ENCODE assay signal across 26 mouse cellular contexts in the genomic region with DNA sequence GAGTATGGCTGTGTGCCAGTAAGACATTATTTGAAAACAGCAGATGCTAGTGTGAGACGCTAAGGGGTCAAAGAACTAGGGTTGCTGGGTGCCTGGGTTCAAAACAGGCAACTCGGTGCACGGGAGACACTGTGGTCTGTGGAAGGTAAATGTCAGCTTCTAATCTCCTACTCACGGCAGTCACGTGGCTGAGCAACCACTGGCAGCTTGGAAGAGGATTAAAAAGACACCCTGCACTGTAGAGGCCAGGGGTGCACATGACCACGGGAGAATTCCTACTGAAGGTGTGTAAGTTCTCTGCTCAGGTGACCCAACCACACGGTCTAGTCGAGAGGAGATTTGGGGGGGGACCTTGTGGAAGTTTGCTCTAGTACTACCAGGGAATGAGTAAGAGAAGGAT. TPM values are rescaled to one million over a fixed set of nuclear protein-coding genes. Genes with fewer than 3 reads are reported as not detected.
A peak's percentile ranks its signal among the peaks of the same experiment; 100 is the strongest.
DNase-seq lines count a peak whose midpoint lies in the region; ATAC-seq and TF ChIP-seq lines count a peak whose summit lies in the region.
"Had no signal": no experiment of that assay in that cellular context is flagged by ENCODE, and none has a peak within 500 bp of the region (broad histone marks: within the 10 kb centered on the region; RNA-seq: fewer than 3 reads in every experiment).

No protein-coding gene starts in this region.

- WGBS in heart, embryonic 13.5 days: 35% methylated on average over 8 of the region's 8 CpGs
- WGBS in heart, embryonic 16.5 days: 31% methylated on average over 8 of the region's 8 CpGs
- 30% methylated on average over 8 of the region's 8 CpGs for WGBS in kidney, adult 2 months

- TF ChIP-seq CTCF in kidney, adult 2 months (conservative IDR thresholded peaks at IDR 0.05; ENCODE audit: insufficient read depth, insufficient read length, low read depth, low read length): no peak

- no peak overlapping the region for H3K4me3 ChIP-seq in heart, embryonic 13.5 days
- no peak overlapping the region for H3K4me3 ChIP-seq in heart, embryonic 16.5 days (ENCODE audit: low read length)
- H3K4me3 ChIP-seq in kidney, adult 2 months (ENCODE audit: insufficient read depth, low read depth, low read length): no peak overlapping the region
- H3K4me3 ChIP-seq: embryonic facial prominence, embryonic 10.5 days; embryonic facial prominence, embryonic 13.5 days; erythroblast, embryonic 14.5 days; forebrain, embryonic 12.5 days; forebrain, embryonic 15.5 days; hindbrain, embryonic 12.5 days; hindbrain, embryonic 15.5 days had no signal

- H3K4me1 ChIP-seq in heart, embryonic 13.5 days: peaks cover 17% of the 10 kb centered on the region
- peaks cover 6% of the 10 kb centered on the region; the same call in 1 of the 2 replicates for H3K4me1 ChIP-seq in heart, embryonic 16.5 days (ENCODE audit: control insufficient read depth, insufficient read depth, low read length)
- H3K4me1 ChIP-seq in kidney, adult 2 months (ENCODE audit: control insufficient read depth, insufficient read depth, low read length): peaks cover 13% of the 10 kb centered on the region; the same call in 1 of the 2 replicates

- H3K27ac ChIP-seq in heart, embryonic 13.5 days (replicated peaks): no peak overlapping the region
- no peak overlapping the region for H3K27ac ChIP-seq in heart, embryonic 16.5 days (ENCODE audit: low read length)
- no peak overlapping the region for H3K27ac ChIP-seq in kidney, adult 2 months (ENCODE audit: insufficient read depth, low read depth, low read length)
- H3K27ac ChIP-seq: embryonic facial prominence, embryonic 10.5 days; embryonic facial prominence, embryonic 13.5 days; forebrain, embryonic 12.5 days; forebrain, embryonic 15.5 days; hindbrain, embryonic 12.5 days; hindbrain, embryonic 15.5 days had no signal

- H3K27me3 ChIP-seq in heart, embryonic 13.5 days (replicated peaks): no peaks in the 10 kb centered on the region
- H3K27me3 ChIP-seq in heart, embryonic 16.5 days (ENCODE audit: control insufficient read depth, insufficient read depth, low read length): no peaks in the 10 kb centered on the region
- no peaks in the 10 kb centered on the region for H3K27me3 ChIP-seq in kidney, adult 2 months (replicated peaks; ENCODE audit: control insufficient read depth, insufficient read depth, low read length)
- H3K27me3 ChIP-seq: embryonic facial prominence, embryonic 13.5 days; forebrain, embryonic 12.5 days; forebrain, embryonic 15.5 days; hindbrain, embryonic 12.5 days; hindbrain, embryonic 15.5 days had no signal

- H3K9ac ChIP-seq in heart, embryonic 13.5 days: 0 out of 2 replicates have a peak overlapping the region, but pooled peaks have one; percentile 20
- H3K9ac ChIP-seq in heart, embryonic 16.5 days (ENCODE audit: low read length): no peak overlapping the region
- H3K9ac ChIP-seq: embryonic facial prominence, embryonic 13.5 days; forebrain, embryonic 12.5 days; forebrain, embryonic 15.5 days; hindbrain, embryonic 12.5 days; hindbrain, embryonic 15.5 days had no signal

- no peaks in the 10 kb centered on the region for H3K9me3 ChIP-seq in heart, embryonic 13.5 days
- no peaks in the 10 kb centered on the region for H3K9me3 ChIP-seq in heart, embryonic 16.5 days (replicated peaks; ENCODE audit: control insufficient read depth, low read length)
- H3K9me3 ChIP-seq: embryonic facial prominence, embryonic 10.5 days; embryonic facial prominence, embryonic 13.5 days; forebrain, embryonic 12.5 days; forebrain, embryonic 15.5 days; hindbrain, embryonic 12.5 days; hindbrain, embryonic 15.5 days had no signal

- ATAC-seq in heart, embryonic 13.5 days (ENCODE audit: extremely low read depth, insufficient number of reproducible peaks, low FRiP score, low TSS enrichment): no peak
- peak; percentile 46 for ATAC-seq in heart, embryonic 16.5 days (replicated peaks; ENCODE audit: extremely low read depth, insufficient read depth, low FRiP score)
- 0 out of 2 replicates have a peak, but pooled peaks have one; percentile 31 for ATAC-seq in megakaryocyte-erythroid progenitor cell, adult 5-6 weeks (replicated peaks; ENCODE audit: low FRiP score, low TSS enrichment, poor library complexity, severe bottlenecking)
- ATAC-seq: activated CD4-positive, CD25-positive, alpha-beta regulatory T cell, adult 4 months; CD4-positive, CD25-positive, alpha-beta regulatory T cell, adult 4 months; forebrain, embryonic 15.5 days; intestine, postnatal 0 days had no signal

- H3K4me2 ChIP-seq in heart, embryonic 13.5 days: 0 out of 2 replicates have a peak overlapping the region, but pooled peaks have one; percentile 2
- H3K4me2 ChIP-seq in heart, embryonic 16.5 days (ENCODE audit: low read depth, low read length): peak overlapping the region; percentile 30
- H3K4me2 ChIP-seq: embryonic facial prominence, embryonic 13.5 days; forebrain, embryonic 12.5 days; forebrain, embryonic 15.5 days; hindbrain, embryonic 12.5 days; hindbrain, embryonic 15.5 days had no signal

- peaks cover 73% of the 10 kb centered on the region for H3K36me3 ChIP-seq in heart, embryonic 13.5 days
- peaks cover 4% of the 10 kb centered on the region; the same call in 1 of the 2 replicates for H3K36me3 ChIP-seq in heart, embryonic 16.5 days (ENCODE audit: control insufficient read depth, insufficient read depth)
- H3K36me3 ChIP-seq in kidney, adult 2 months (ENCODE audit: control insufficient read depth, insufficient read depth, low read length): no peaks in the 10 kb centered on the region

- no peak for DNase-seq in heart, postnatal 25 days (ENCODE audit: low spot score)
- no peak for DNase-seq in heart, adult 18-20 months
- DNase-seq in kidney, adult 2 months: peak; percentile 40
- no peak for DNase-seq in kidney, postnatal 4 days
- no peak for DNase-seq in neural tube, embryonic 10.5 days (ENCODE audit: extremely low spot score, low spot score)
- DNase-seq: adrenal gland, adult 8-10 months; adrenal gland, postnatal 25 days; cerebellum, adult 11-12 months; cerebellum, adult 8-10 months; cerebellum, postnatal 10 days; cerebellum, postnatal 36 days; embryo, embryonic 11 days; gastrocnemius, postnatal 25 days had no signal

- intact Hi-C loops in heart, postnatal 25 days (cut with DNase I): no loop called here

- TF ChIP-seq POLR2A in kidney, adult 2 months (IDR thresholded peaks at IDR 0.05; ENCODE audit: low read depth, low read length): no peak

RNA-seq across cellular contexts. Expression of a gene that starts 17.7 kb away (rescaled TPM):
- polyA plus RNA-seq in heart, embryonic 13.5 days (2015; fragmentation: Nextera tagmentation; extraction: Ambion mirVana): 6.9 and 8.0 TPM in 2 replicates
- 1 to 10 TPM; 2.2 to 2.3 TPM for total RNA-seq in heart, postnatal 25 days (2021)
- 5.0 and 5.7 TPM in 2 replicates for polyA plus RNA-seq in heart, embryonic 16.5 days (2015; fragmentation: Nextera tagmentation; extraction: Ambion mirVana)
- 1 to 10 TPM; 2.1 to 3.3 TPM for total RNA-seq in heart, adult 18-20 months (2021)
- 5.7 and 6.0 TPM in 2 replicates for polyA plus RNA-seq in kidney, adult 2 months (2012; rRNA removed)
- total RNA-seq in megakaryocyte-erythroid progenitor cell, adult 5-6 weeks (2014; fragmentation: Nextera tagmentation): 3.8 and 5.6 TPM in 2 replicates
- total RNA-seq in megakaryocyte-erythroid progenitor cell, adult 5-6 weeks (2017): 0.76 and 2.8 TPM in 2 replicates

RNA-seq across cellular contexts. Expression of a gene that starts 30.2 kb away (rescaled TPM):
- polyA plus RNA-seq in heart, embryonic 13.5 days (2015; fragmentation: Nextera tagmentation; extraction: Ambion mirVana): 23.1 and 26.0 TPM in 2 replicates
- total RNA-seq in heart, postnatal 25 days (2021): 10 to 100 TPM; 28.8 to 33.1 TPM
- polyA plus RNA-seq in heart, embryonic 16.5 days (2015; fragmentation: Nextera tagmentation; extraction: Ambion mirVana): 26.7 and 31.0 TPM in 2 replicates
- total RNA-seq in heart, adult 18-20 months (2021): 10 to 100 TPM; 30.8 to 32.8 TPM
- 30.9 and 32.7 TPM in 2 replicates for polyA plus RNA-seq in kidney, adult 2 months (2012; rRNA removed)
- 21.3 and 26.6 TPM in 2 replicates for total RNA-seq in megakaryocyte-erythroid progenitor cell, adult 5-6 weeks (2014; fragmentation: Nextera tagmentation)
- total RNA-seq in megakaryocyte-erythroid progenitor cell, adult 5-6 weeks (2017): 53.3 and 67.5 TPM in 2 replicates
